Mouse (Mus musculus) testis, adult 2 months (tissue): ENCODE data around the gene Nudt22. TPM values are rescaled to one million over a fixed set of nuclear protein-coding genes. Genes with fewer than 3 reads are reported as not detected.
"Not testable (repeated sequence)": the region's sequence is repeated elsewhere in the genome, so short reads cannot be mapped to it uniquely, and the experiment has no call there.

Source experiments
- H3K27ac ChIP-seq: fragments of 200-500 bp; 2 replicates; pipeline ENCODE4 v1.5.1; 2012; ENCODE audit warnings: low read depth, low read length; ENCODE audit not compliant: control insufficient read depth, insufficient read depth
- H3K27me3 ChIP-seq: fragments of 200-500 bp; 2 replicates; pipeline ENCODE4 v1.6.1; 2012; ENCODE audit warnings: mild to moderate bottlenecking, low read length, moderate library complexity; ENCODE audit not compliant: control insufficient read depth, insufficient read depth
- H3K36me3 ChIP-seq: fragments of 200-500 bp; 2 replicates; pipeline ENCODE4 v1.6.1; 2012; ENCODE audit warnings: mild to moderate bottlenecking, low read length; ENCODE audit not compliant: control insufficient read depth, insufficient read depth
- H3K4me1 ChIP-seq: fragments of 200-500 bp; 2 replicates; pipeline ENCODE4 v1.6.1; 2012; ENCODE audit warnings: low read length; ENCODE audit not compliant: control insufficient read depth, insufficient read depth
- H3K4me3 ChIP-seq: fragments of 200-500 bp; 2 replicates; pipeline ENCODE4 v1.5.1; 2012; ENCODE audit warnings: low read depth, mild to moderate bottlenecking, low read length, moderate library complexity, mixed read lengths; ENCODE audit not compliant: control insufficient read depth
- CTCF ChIP-seq: fragments of 200-500 bp; IDR thresholded peaks from 2 replicates; pipeline ENCODE4 v1.5.1; 2012; ENCODE audit warnings: low read depth, mild to moderate bottlenecking, inconsistent platforms, low read length, moderate library complexity; ENCODE audit not compliant: control insufficient read depth, insufficient read depth, insufficient replicate concordance
- POLR2A ChIP-seq: fragments of 200-500 bp; IDR thresholded peaks from 2 replicates; pipeline ENCODE4 v1.6.1; 2012; ENCODE audit warnings: low read depth, mild to moderate bottlenecking, inconsistent platforms, low read length, moderate library complexity; ENCODE audit not compliant: control insufficient read depth
- polyA plus RNA-seq: library from polyadenylated mRNA; depleted of rRNA; stranded (reverse); fragments of >200 nt; gene quantifications from 2 replicates; pipeline ENCODE4 v1.2.3, GENCODE M21; 2012

Gene Nudt22
- polyA plus RNA-seq, 1 experiment: 8.6 TPM

DNA sequence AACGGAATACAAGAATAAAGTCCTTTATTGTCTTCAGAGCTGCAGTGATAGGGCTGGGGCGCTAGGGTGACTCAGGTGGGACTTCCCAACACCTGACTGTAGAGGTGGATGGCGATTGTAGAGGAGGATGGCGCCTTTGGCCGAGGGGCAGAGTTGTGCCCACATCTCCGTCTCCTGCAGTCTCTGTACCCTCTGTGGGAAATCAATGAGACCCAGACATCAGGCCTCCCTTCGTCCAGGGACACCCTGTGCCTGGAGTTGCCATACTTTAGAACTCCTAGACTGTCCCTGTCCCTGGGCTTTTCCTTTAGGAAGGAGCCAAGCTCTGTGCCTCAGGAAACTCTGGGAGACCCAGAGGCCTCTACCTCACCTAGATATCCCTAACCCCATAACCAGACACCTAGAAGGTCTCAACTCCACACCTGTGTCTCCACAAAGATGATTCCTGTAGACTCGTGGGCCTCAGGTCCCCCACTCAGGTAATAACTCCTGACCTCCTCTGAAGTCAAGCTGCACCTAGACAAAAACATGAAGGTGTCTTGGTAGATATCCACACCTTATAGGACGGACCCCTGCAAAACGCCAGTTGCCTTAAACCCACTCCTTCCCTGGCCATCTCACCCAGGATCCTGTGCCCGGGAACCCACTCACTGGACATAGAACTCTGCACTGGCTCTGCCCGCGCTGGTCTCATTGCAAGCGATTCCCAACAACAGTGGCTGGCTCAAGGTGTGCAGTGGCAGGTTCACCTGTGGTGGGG is 2.7 kb downstream of the Nudt22 start:
- Histone ChIP-seq H3K4me3 (peak overlapping the region; percentile 79), H3K27me3 (no peaks in the 10 kb centered on the region), H3K27ac (no peak overlapping the region), H3K36me3 (peaks cover 1% of the 10 kb centered on the region; the same call in 1 of the 2 replicates), H3K4me1 (peaks cover 23% of the 10 kb centered on the region)
- TF ChIP-seq POLR2A (no peak), CTCF (no peak)

DNA sequence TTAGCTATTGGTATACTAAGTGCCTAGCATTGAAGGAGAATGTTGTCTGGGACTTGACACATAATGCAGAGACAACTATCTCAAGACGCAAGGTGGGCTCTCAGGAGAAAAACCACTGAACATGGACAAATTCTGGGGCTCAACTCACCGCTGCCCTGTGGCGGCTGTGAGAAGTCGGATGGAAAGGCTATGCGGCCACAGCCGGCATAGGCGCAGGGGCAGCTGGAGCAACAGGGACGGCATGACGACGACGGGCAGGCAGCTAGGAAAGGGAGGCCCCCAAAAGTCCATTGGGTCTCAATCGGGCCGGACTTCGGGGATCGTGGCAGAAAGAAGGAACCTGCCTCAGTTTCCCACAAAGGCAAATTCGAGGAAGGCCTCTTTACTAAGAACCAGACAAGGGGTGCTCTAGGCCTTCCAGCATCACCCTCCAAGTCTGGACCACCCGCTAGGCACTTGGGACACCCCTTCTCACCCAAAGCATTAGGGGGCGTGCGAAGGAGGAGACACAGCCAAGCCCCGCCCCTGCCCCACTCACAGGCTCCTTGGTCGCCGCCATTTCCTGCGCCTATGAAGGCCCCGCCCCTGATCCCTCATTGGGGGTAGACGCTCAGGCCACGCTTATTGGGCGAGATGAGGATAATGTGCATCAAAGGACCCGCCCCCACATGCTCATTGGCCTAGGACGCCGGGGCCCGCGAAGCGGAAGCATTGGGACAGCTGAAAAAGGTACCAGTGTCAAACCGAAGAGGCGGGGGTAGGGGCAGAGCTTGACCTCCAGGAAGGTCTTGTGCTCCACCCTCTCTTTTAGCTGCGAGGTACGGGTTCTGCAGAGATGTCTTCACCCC is 3.7 kb downstream of the Nudt22 start, which contains the start of gene Dnajc4:
Gene Dnajc4, minus strand, starts transcription at position 562 of the 848 bp plus-strand sequence.
- H3K4me3 ChIP-seq: peak within 1 kb of the TSS; percentile 79
- 0 out of 2 replicates have a peak, but pooled peaks have one; percentile 13 for TF ChIP-seq CTCF
- peak; percentile 62 for TF ChIP-seq POLR2A
- H3K4me1 ChIP-seq: peaks cover 31% of the 10 kb centered on the region
- H3K27me3 ChIP-seq: no peaks in the 10 kb centered on the region
- peak within 1 kb of the TSS; percentile 0 for H3K27ac ChIP-seq
- H3K36me3 ChIP-seq: peaks cover 1% of the 10 kb centered on the region; the same call in 1 of the 2 replicates

GRCm38 (mm10) chr19:6991166-6991565 is 4.8 kb downstream of the Nudt22 start:
- not testable (repeated sequence) for H3K27me3 ChIP-seq, H3K27ac ChIP-seq, H3K4me3 ChIP-seq, H3K36me3 ChIP-seq
- H3K4me1 ChIP-seq: peaks cover 34% of the 10 kb centered on the region

DNA sequence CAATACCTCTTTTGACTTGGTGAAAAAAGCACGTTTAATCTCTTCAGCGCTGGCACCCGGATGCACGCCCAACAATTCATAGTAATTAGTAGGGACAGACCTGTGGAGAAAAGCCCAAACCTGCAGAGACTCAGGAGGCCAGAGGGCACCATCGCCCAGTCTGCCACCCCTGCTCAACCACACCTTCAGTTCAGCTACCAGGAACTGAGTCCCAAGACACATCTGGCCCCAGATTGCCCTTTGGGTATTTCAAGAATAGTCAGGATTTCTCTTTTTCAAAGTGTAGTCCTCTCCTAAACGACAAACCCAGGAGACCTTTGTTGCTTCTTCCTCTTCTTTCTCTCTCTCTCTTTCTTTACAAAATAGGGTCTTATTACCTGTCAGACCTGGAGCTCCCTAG is 5.2 kb downstream of the Nudt22 start:
- H3K27ac ChIP-seq: no peak overlapping the region
- H3K36me3 ChIP-seq: peaks cover 1% of the 10 kb centered on the region; the same call in 1 of the 2 replicates
- H3K4me1 ChIP-seq: peaks cover 31% of the 10 kb centered on the region
- TF ChIP-seq POLR2A (no peak), CTCF (no peak)
- H3K4me3 ChIP-seq: no peak overlapping the region
- H3K27me3 ChIP-seq: no peaks in the 10 kb centered on the region

- H3K4me3 ChIP-seq: no peak overlapping the region
- H3K4me1 ChIP-seq: peaks cover 22% of the 10 kb centered on the region
- H3K27me3 ChIP-seq: no peaks in the 10 kb centered on the region
- no peak overlapping the region for H3K27ac ChIP-seq
- TF ChIP-seq POLR2A (no peak), CTCF (no peak)
- peaks cover 1% of the 10 kb centered on the region; the same call in 1 of the 2 replicates for H3K36me3 ChIP-seq
These were observed 6.7 kb downstream of the Nudt22 start for GRCm38 (mm10) chr19:6989251-6989650.

- peaks cover 1% of the 10 kb centered on the region; the same call in 1 of the 2 replicates for H3K36me3 ChIP-seq
- peak overlapping the region; percentile 71 for H3K4me3 ChIP-seq
- TF ChIP-seq POLR2A (no peak), CTCF (no peak)
- H3K27me3 ChIP-seq: no peaks in the 10 kb centered on the region
- peak overlapping the region; percentile 57; the same call in 1 of the 2 replicates for H3K27ac ChIP-seq
- H3K4me1 ChIP-seq: peaks cover 22% of the 10 kb centered on the region
These were observed 8.0 kb downstream of the Nudt22 start for GRCm38 (mm10) chr19:6987904-6988285.

- Histone ChIP-seq H3K27ac (peak within 1 kb of the TSS; percentile 57; the same call in 1 of the 2 replicates), H3K4me3 (peak within 1 kb of the TSS; percentile 83), H3K36me3 (peaks cover 1% of the 10 kb centered on the region; the same call in 1 of the 2 replicates), H3K27me3 (no peaks in the 10 kb centered on the region), H3K4me1 (peaks cover 19% of the 10 kb centered on the region)
- no peak for TF ChIP-seq POLR2A
- no peak for TF ChIP-seq CTCF
These were observed 8.6 kb downstream of the Nudt22 start, which contains the start of gene Vegfb for GRCm38 (mm10) chr19:6987061-6987903. TSS of gene Vegfb (minus strand) at chr19:6987651.
